Mouse (Mus musculus) testis, adult 2 months (tissue): ENCODE results near the gene Ntf5. TPM values are rescaled to one million over a fixed set of nuclear protein-coding genes. Genes with fewer than 3 reads are reported as not detected.

ENCODE experiments used
- H3K27ac ChIP-seq: fragments of 200-500 bp; 2 replicates; pipeline ENCODE4 v1.5.1; 2012; ENCODE audit warnings: low read depth, low read length; ENCODE audit not compliant: control insufficient read depth, insufficient read depth
- H3K27me3 ChIP-seq: fragments of 200-500 bp; 2 replicates; pipeline ENCODE4 v1.6.1; 2012; ENCODE audit warnings: mild to moderate bottlenecking, low read length, moderate library complexity; ENCODE audit not compliant: control insufficient read depth, insufficient read depth
- H3K36me3 ChIP-seq: fragments of 200-500 bp; 2 replicates; pipeline ENCODE4 v1.6.1; 2012; ENCODE audit warnings: mild to moderate bottlenecking, low read length; ENCODE audit not compliant: control insufficient read depth, insufficient read depth
- H3K4me1 ChIP-seq: fragments of 200-500 bp; 2 replicates; pipeline ENCODE4 v1.6.1; 2012; ENCODE audit warnings: low read length; ENCODE audit not compliant: control insufficient read depth, insufficient read depth
- H3K4me3 ChIP-seq: fragments of 200-500 bp; 2 replicates; pipeline ENCODE4 v1.5.1; 2012; ENCODE audit warnings: low read depth, mild to moderate bottlenecking, low read length, moderate library complexity, mixed read lengths; ENCODE audit not compliant: control insufficient read depth
- CTCF ChIP-seq: fragments of 200-500 bp; IDR thresholded peaks from 2 replicates; pipeline ENCODE4 v1.5.1; 2012; ENCODE audit warnings: low read depth, mild to moderate bottlenecking, inconsistent platforms, low read length, moderate library complexity; ENCODE audit not compliant: control insufficient read depth, insufficient read depth, insufficient replicate concordance
- POLR2A ChIP-seq: fragments of 200-500 bp; IDR thresholded peaks from 2 replicates; pipeline ENCODE4 v1.6.1; 2012; ENCODE audit warnings: low read depth, mild to moderate bottlenecking, inconsistent platforms, low read length, moderate library complexity; ENCODE audit not compliant: control insufficient read depth
- polyA plus RNA-seq: library from polyadenylated mRNA; depleted of rRNA; stranded (reverse); fragments of >200 nt; gene quantifications from 2 replicates; pipeline ENCODE4 v1.2.3, GENCODE M21; 2012

Gene Ntf5
- polyA plus RNA-seq, 1 experiment, result 0.19 TPM

GRCm38 (mm10) chr7:45396787-45397186, 16.7 kb upstream of the Ntf5 start:
- TF ChIP-seq POLR2A, result no peak
- TF ChIP-seq CTCF, result no peak

GRCm38 (mm10) chr7:45401521-45402085, 11.9 kb upstream of the Ntf5 start:
- TF ChIP-seq CTCF (no peak), POLR2A (no peak)
- H3K4me3 ChIP-seq, result no peak overlapping the region
- peaks cover 13% of the 10 kb centered on the region for H3K4me1 ChIP-seq
- H3K27me3 ChIP-seq, result no peaks in the 10 kb centered on the region
- H3K36me3 ChIP-seq, result no peaks in the 10 kb centered on the region
- no peak overlapping the region for H3K27ac ChIP-seq

More at GRCm38 (mm10) chr7:45396787-45397186, 16.7 kb upstream of the Ntf5 start:
- Histone ChIP-seq H3K4me1 (peaks cover 2% of the 10 kb centered on the region), H3K36me3 (peaks cover 2% of the 10 kb centered on the region), H3K27me3 (no peaks in the 10 kb centered on the region), H3K27ac (no peak overlapping the region), H3K4me3 (no peak overlapping the region; the same call in 1 of the 2 replicates)

- Histone ChIP-seq H3K27ac (no peak overlapping the region), H3K36me3 (no peaks in the 10 kb centered on the region), H3K4me1 (peaks cover 15% of the 10 kb centered on the region), H3K27me3 (no peaks in the 10 kb centered on the region), H3K4me3 (no peak overlapping the region)
- TF ChIP-seq CTCF (no peak), POLR2A (no peak)
Observed at GRCm38 (mm10) chr7:45403532-45404261, 9.8 kb upstream of the Ntf5 start.

DNA sequence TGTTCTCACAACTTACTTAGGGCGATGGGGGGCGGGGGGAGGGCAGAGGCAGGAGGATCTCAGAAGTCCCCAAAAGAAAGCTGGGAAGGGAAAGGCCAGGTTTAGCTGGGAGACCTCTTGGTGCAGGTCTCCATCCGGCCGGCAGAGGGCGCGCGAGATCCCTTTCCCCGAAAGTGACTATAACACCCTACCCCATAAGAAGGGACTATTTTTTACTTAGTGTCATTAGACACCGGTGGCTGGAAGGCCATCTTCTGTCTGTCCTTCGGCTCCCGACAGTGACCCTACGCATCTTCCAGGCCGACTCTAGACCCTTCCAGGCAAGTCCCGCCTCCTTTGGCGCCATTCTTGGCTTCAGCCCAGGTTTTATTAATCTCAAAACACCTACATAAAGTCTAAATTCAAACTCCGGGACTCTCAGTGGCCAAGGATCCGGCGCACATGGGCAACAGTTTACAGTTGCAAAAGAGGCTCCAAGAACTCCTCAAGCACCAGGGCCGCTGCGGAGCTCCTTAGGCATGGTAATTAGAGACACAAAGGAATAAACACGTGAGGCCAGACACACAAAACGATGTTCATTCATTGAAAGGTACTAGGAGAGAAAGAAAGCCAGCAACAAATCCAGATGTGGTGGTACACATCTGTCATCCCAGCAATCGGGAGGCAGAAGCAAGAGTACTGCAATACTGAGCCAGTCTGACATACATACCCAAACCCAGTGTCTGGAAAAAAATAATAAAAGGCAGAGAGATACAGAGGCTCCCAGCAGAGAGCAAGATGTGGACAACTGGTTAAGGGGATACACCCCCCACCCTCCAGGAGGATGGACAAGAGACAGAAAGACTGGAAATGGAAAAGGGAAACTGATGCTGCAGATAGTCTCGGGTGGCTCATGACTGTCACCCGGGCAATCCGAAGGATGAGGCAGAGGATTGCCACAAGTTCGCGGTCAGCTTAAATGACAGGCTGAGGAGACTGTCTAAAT, 8.1 kb upstream of the Ntf5 start, which contains the start of gene Kcna7:
TSS of gene Kcna7 (plus strand) at position 563 of the 985 bp plus-strand sequence.
- Histone ChIP-seq H3K4me3 (peak within 1 kb of the TSS; percentile 63), H3K36me3 (no peaks in the 10 kb centered on the region), H3K4me1 (peaks cover 15% of the 10 kb centered on the region), H3K27me3 (no peaks in the 10 kb centered on the region), H3K27ac (0 out of 2 replicates have a peak within 1 kb of the TSS, but pooled peaks have one; percentile 55)
- peak; percentile 91 for TF ChIP-seq CTCF
- TF ChIP-seq POLR2A, result no peak

DNA sequence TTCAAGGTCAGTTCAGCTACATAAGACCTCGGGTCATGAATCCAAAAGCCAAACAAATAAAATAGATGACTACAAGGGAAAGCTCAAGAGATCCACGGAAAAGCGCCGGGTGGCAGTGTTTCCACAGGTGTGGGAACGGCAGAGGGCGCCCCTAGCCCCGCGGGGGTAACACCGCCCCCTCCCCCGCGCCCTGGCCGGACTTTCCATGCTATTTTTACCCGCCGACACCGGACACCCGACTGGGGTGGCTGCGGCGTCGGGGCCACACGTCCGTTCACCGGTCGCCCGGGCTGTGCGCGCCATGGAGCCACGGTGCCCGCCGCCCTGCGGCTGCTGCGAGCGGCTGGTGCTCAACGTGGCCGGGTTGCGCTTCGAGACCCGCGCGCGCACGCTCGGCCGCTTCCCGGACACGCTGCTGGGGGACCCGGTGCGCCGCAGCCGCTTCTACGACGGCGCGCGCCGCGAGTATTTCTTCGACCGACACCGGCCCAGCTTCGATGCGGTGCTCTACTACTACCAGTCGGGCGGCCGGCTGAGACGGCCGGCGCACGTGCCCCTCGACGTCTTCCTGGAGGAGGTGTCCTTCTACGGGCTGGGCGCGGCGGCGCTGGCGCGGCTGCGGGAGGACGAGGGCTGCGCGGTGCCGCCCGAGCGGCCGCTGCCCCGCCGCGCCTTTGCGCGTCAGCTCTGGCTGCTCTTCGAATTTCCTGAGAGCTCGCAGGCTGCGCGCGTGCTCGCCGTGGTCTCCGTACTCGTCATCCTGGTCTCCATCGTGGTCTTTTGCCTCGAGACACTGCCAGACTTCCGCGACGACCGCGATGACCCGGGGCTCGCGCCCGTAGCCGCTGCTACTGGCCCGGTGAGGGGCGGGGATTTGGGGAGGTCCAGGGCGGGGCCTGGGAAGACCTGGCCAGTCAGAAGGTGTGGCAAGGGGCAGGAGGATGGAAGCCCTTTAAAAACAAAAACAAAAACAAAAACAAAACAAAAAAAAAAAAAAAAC, 7.0 kb upstream of the Ntf5 start:
- peak overlapping the region; percentile 63 for H3K4me3 ChIP-seq
- no peaks in the 10 kb centered on the region for H3K27me3 ChIP-seq
- 0 out of 2 replicates have a peak overlapping the region, but pooled peaks have one; percentile 55 for H3K27ac ChIP-seq
- TF ChIP-seq POLR2A (no peak), CTCF (no peak)
- no peaks in the 10 kb centered on the region for H3K36me3 ChIP-seq
- H3K4me1 ChIP-seq, result peaks cover 15% of the 10 kb centered on the region

DNA sequence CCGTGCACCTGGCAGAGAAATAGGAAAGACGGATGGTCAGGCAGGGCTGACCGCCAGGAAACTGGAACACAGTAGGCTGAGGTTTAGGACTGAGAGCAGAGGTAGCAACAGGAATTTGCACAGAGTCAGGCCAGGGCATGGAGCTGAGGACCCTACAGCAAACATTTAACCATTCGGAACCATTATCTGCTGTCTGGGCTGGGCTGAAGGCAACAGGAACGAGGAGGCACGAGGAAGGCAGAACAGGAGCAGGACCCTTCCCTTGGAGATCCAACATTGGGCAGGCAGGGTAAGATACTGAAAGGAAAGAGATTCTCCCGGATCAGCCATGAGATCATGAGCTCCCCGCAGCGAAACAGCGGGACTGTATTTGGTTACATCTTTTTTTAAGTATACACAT, 5.7 kb upstream of the Ntf5 start:
- Histone ChIP-seq H3K36me3 (no peaks in the 10 kb centered on the region), H3K4me1 (peaks cover 15% of the 10 kb centered on the region), H3K27me3 (no peaks in the 10 kb centered on the region), H3K27ac (no peak overlapping the region), H3K4me3 (no peak overlapping the region)
- TF ChIP-seq CTCF (no peak), POLR2A (no peak)
